Mouse (Mus musculus): ENCODE results near the gene Arl15. TPM values are rescaled to one million over a fixed set of nuclear protein-coding genes. Genes with fewer than 3 reads are reported as not detected.

Arl15 gene
- polyA plus RNA-seq, 1 experiment from 2014 or later, result 9.5 TPM

GRCm38 (mm10) chr13:114109441-114109840 lies 315.1 kb downstream of the Arl15 start:
- no peaks in the 10 kb centered on the region for H3K36me3 ChIP-seq (ENCODE audit: control insufficient read depth, insufficient read depth, low read length)
- no peak overlapping the region for H3K9ac ChIP-seq (ENCODE audit: low read length)
- 78% methylated on average over 10 of the region's 10 CpGs for WGBS
- no peaks in the 10 kb centered on the region for H3K27me3 ChIP-seq (ENCODE audit: control insufficient read depth, insufficient read depth, low read length)
- H3K4me3 ChIP-seq (ENCODE audit: low read depth, low read length), result no peak overlapping the region
- ATAC-seq (ENCODE audit: insufficient read depth, low FRiP score, low TSS enrichment) (no peak), DNase-seq (ENCODE audit: low spot score) (no peak)
- no peak overlapping the region for H3K27ac ChIP-seq (ENCODE audit: low read depth, low read length)
- no peaks in the 10 kb centered on the region for H3K4me1 ChIP-seq (ENCODE audit: control insufficient read depth, insufficient read depth, low read length)
- H3K9me3 ChIP-seq (ENCODE audit: control insufficient read depth, low read length), result no peaks in the 10 kb centered on the region
- no peak overlapping the region for H3K4me2 ChIP-seq (ENCODE audit: low read depth)

GRCm38 (mm10) chr13:114109845-114110244 lies 315.5 kb downstream of the Arl15 start:
- no peak overlapping the region for H3K4me2 ChIP-seq (ENCODE audit: low read depth)
- no peaks in the 10 kb centered on the region for H3K36me3 ChIP-seq (ENCODE audit: control insufficient read depth, insufficient read depth, low read length)
- DNase-seq (ENCODE audit: low spot score) (no peak), ATAC-seq (ENCODE audit: insufficient read depth, low FRiP score, low TSS enrichment) (no peak)
- H3K4me3 ChIP-seq (ENCODE audit: low read depth, low read length), result no peak overlapping the region
- no peak overlapping the region for H3K27ac ChIP-seq (ENCODE audit: low read depth, low read length)
- no peaks in the 10 kb centered on the region for H3K4me1 ChIP-seq (ENCODE audit: control insufficient read depth, insufficient read depth, low read length)
- H3K9me3 ChIP-seq (ENCODE audit: control insufficient read depth, low read length), result no peaks in the 10 kb centered on the region
- WGBS, result 66% methylated on average over 4 of the region's 4 CpGs
- no peaks in the 10 kb centered on the region for H3K27me3 ChIP-seq (ENCODE audit: control insufficient read depth, insufficient read depth, low read length)
- no peak overlapping the region for H3K9ac ChIP-seq (ENCODE audit: low read length)

GRCm38 (mm10) chr13:114113516-114113915 lies 319.2 kb downstream of the Arl15 start:
- Histone ChIP-seq H3K27me3 (ENCODE audit: control insufficient read depth, insufficient read depth, low read length) (no peaks in the 10 kb centered on the region), H3K9ac (ENCODE audit: low read length) (no peak overlapping the region), H3K27ac (ENCODE audit: low read depth, low read length) (no peak overlapping the region), H3K4me2 (ENCODE audit: low read depth) (no peak overlapping the region), H3K9me3 (ENCODE audit: control insufficient read depth, low read length) (no peaks in the 10 kb centered on the region), H3K4me3 (ENCODE audit: low read depth, low read length) (no peak overlapping the region), H3K36me3 (ENCODE audit: control insufficient read depth, insufficient read depth, low read length) (no peaks in the 10 kb centered on the region), H3K4me1 (ENCODE audit: control insufficient read depth, insufficient read depth, low read length) (no peaks in the 10 kb centered on the region)
- 67% methylated on average over 2 of the region's 2 CpGs for WGBS
- no peak for DNase-seq (ENCODE audit: low spot score)
- ATAC-seq (ENCODE audit: insufficient read depth, low FRiP score, low TSS enrichment), result no peak

DNA sequence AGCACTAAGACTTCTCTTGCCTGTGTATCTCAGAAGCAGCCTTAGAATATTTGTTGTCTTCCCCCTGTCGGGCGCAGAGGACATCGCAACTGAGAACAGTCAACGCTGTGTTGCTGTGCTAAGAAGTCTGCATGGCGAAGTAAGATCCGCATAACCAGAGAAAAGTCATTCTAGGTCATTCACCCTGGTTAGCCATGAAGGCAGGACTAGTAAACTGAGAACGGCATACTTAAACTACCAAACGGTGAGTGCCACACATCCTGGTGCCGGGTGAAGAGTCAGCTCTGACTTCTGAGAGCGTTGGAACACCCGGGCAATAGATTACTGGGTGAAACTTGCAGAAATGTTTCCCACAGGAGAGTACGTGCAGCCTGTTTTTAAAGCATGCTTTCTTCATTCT lies 320.3 kb downstream of the Arl15 start:
- ATAC-seq (ENCODE audit: insufficient read depth, low FRiP score, low TSS enrichment), result no peak
- DNase-seq (ENCODE audit: low spot score), result no peak
- 95% methylated on average over 12 of the region's 12 CpGs for whole genome bisulfite sequencing

GRCm38 (mm10) chr13:114115106-114115505 lies 320.8 kb downstream of the Arl15 start:
- Histone ChIP-seq H3K4me1 (ENCODE audit: control insufficient read depth, insufficient read depth, low read length) (no peaks in the 10 kb centered on the region), H3K27ac (ENCODE audit: low read depth, low read length) (no peak overlapping the region), H3K36me3 (ENCODE audit: control insufficient read depth, insufficient read depth, low read length) (no peaks in the 10 kb centered on the region), H3K9me3 (ENCODE audit: control insufficient read depth, low read length) (no peaks in the 10 kb centered on the region), H3K4me2 (ENCODE audit: low read depth) (no peak overlapping the region), H3K4me3 (ENCODE audit: low read depth, low read length) (no peak overlapping the region), H3K27me3 (ENCODE audit: control insufficient read depth, insufficient read depth, low read length) (no peaks in the 10 kb centered on the region), H3K9ac (ENCODE audit: low read length) (no peak overlapping the region)
- DNase-seq (ENCODE audit: low spot score) (no peak), ATAC-seq (ENCODE audit: insufficient read depth, low FRiP score, low TSS enrichment) (no peak)
- 94% methylated on average over 4 of the region's 4 CpGs for WGBS

More for the DNA sequence above, 320.3 kb downstream of the Arl15 start:
- Histone ChIP-seq H3K4me2 (ENCODE audit: low read depth) (no peak overlapping the region), H3K36me3 (ENCODE audit: control insufficient read depth, insufficient read depth, low read length) (no peaks in the 10 kb centered on the region), H3K27ac (ENCODE audit: low read depth, low read length) (no peak overlapping the region), H3K9me3 (ENCODE audit: control insufficient read depth, low read length) (no peaks in the 10 kb centered on the region), H3K4me1 (ENCODE audit: control insufficient read depth, insufficient read depth, low read length) (no peaks in the 10 kb centered on the region), H3K9ac (ENCODE audit: low read length) (no peak overlapping the region), H3K4me3 (ENCODE audit: low read depth, low read length) (no peak overlapping the region), H3K27me3 (ENCODE audit: control insufficient read depth, insufficient read depth, low read length) (no peaks in the 10 kb centered on the region)

- Histone ChIP-seq H3K27me3 (ENCODE audit: control insufficient read depth, insufficient read depth, low read length) (no peaks in the 10 kb centered on the region), H3K4me3 (ENCODE audit: low read depth, low read length) (no peak overlapping the region), H3K36me3 (ENCODE audit: control insufficient read depth, insufficient read depth, low read length) (no peaks in the 10 kb centered on the region), H3K4me1 (ENCODE audit: control insufficient read depth, insufficient read depth, low read length) (no peaks in the 10 kb centered on the region), H3K9ac (ENCODE audit: low read length) (no peak overlapping the region), H3K27ac (ENCODE audit: low read depth, low read length) (no peak overlapping the region), H3K4me2 (ENCODE audit: low read depth) (no peak overlapping the region), H3K9me3 (ENCODE audit: control insufficient read depth, low read length) (no peaks in the 10 kb centered on the region)
- ATAC-seq (ENCODE audit: insufficient read depth, low FRiP score, low TSS enrichment) (no peak), DNase-seq (ENCODE audit: low spot score) (no peak)
- WGBS, result 85% methylated on average over 19 of the region's 19 CpGs
These were observed 324.0 kb downstream of the Arl15 start for GRCm38 (mm10) chr13:114118104-114118830.

- DNase-seq (ENCODE audit: low spot score) (no peak), ATAC-seq (ENCODE audit: insufficient read depth, low FRiP score, low TSS enrichment) (no peak)
- H3K36me3 ChIP-seq (ENCODE audit: control insufficient read depth, insufficient read depth, low read length), result no peaks in the 10 kb centered on the region
- H3K9me3 ChIP-seq (ENCODE audit: control insufficient read depth, low read length), result no peaks in the 10 kb centered on the region
- H3K4me3 ChIP-seq (ENCODE audit: low read depth, low read length), result no peak overlapping the region
- no peaks in the 10 kb centered on the region for H3K4me1 ChIP-seq (ENCODE audit: control insufficient read depth, insufficient read depth, low read length)
- no peak overlapping the region for H3K9ac ChIP-seq (ENCODE audit: low read length)
- no peak overlapping the region for H3K4me2 ChIP-seq (ENCODE audit: low read depth)
- no peak overlapping the region for H3K27ac ChIP-seq (ENCODE audit: low read depth, low read length)
- no peaks in the 10 kb centered on the region for H3K27me3 ChIP-seq (ENCODE audit: control insufficient read depth, insufficient read depth, low read length)
- 92% methylated on average over 4 of the region's 4 CpGs for WGBS
These were observed 325.5 kb downstream of the Arl15 start for GRCm38 (mm10) chr13:114119816-114120215.

DNA sequence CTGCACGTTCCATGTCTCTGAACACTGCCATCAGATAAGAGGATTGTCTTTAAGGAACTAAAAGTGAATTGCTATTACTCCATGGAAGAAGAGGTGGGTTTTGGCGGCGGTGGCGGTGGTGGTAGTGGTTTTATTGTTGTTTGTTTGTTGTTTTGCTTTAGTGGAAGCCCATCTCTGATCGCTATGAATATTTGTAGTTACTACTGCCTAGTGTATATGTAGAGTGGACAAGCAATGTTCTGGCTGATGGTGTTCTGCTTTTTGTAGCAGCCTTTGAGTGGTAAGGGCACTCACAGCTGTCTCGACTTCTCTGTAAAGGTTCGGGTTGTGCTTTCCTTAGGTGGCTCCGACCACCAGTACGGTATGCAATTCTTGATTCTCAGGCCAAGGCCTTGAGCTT lies 327.3 kb downstream of the Arl15 start:
- WGBS, result 94% methylated on average over 9 of the region's 9 CpGs
- ATAC-seq (ENCODE audit: insufficient read depth, low FRiP score, low TSS enrichment) (no peak), DNase-seq (ENCODE audit: low spot score) (no peak)
- Histone ChIP-seq H3K4me1 (ENCODE audit: control insufficient read depth, insufficient read depth, low read length) (no peaks in the 10 kb centered on the region), H3K4me2 (ENCODE audit: low read depth) (no peak overlapping the region), H3K9ac (ENCODE audit: low read length) (no peak overlapping the region), H3K9me3 (ENCODE audit: control insufficient read depth, low read length) (no peaks in the 10 kb centered on the region), H3K27ac (ENCODE audit: low read depth, low read length) (no peak overlapping the region), H3K4me3 (ENCODE audit: low read depth, low read length) (no peak overlapping the region), H3K36me3 (ENCODE audit: control insufficient read depth, insufficient read depth, low read length) (no peaks in the 10 kb centered on the region), H3K27me3 (ENCODE audit: control insufficient read depth, insufficient read depth, low read length) (no peaks in the 10 kb centered on the region)

DNA sequence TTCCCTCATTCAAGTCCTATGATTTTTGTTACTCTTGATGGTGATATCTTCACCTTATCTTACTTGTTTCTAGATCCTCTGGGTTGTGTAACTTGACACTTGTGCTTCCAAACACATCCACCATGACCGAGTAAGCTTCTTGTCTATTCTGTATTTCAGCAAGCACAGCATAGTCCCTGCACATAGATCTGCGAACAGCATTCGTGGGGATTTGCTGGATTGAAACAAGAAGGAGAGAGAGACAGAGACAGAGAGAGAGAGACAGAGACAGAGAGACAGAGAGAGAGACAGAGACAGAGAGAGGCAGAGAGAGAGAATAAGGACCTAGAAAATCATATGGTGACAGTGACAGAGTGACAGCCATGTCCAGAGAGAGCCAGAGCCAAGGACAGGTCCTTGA lies 329.1 kb downstream of the Arl15 start:
- no peaks in the 10 kb centered on the region for H3K27me3 ChIP-seq (ENCODE audit: control insufficient read depth, insufficient read depth, low read length)
- H3K4me3 ChIP-seq (ENCODE audit: low read depth, low read length), result no peak overlapping the region
- ATAC-seq (ENCODE audit: insufficient read depth, low FRiP score, low TSS enrichment) (no peak), DNase-seq (ENCODE audit: low spot score) (no peak)
- H3K4me1 ChIP-seq (ENCODE audit: control insufficient read depth, insufficient read depth, low read length), result no peaks in the 10 kb centered on the region
- no peak overlapping the region for H3K4me2 ChIP-seq (ENCODE audit: low read depth)
- no peaks in the 10 kb centered on the region for H3K9me3 ChIP-seq (ENCODE audit: control insufficient read depth, low read length)
- no peaks in the 10 kb centered on the region for H3K36me3 ChIP-seq (ENCODE audit: control insufficient read depth, insufficient read depth, low read length)
- WGBS, result 94% methylated on average over 3 of the region's 3 CpGs
- no peak overlapping the region for H3K9ac ChIP-seq (ENCODE audit: low read length)
- no peak overlapping the region for H3K27ac ChIP-seq (ENCODE audit: low read depth, low read length)

Measured in neural tube, embryonic 11.5 days (tissue).